Mouse (Mus musculus) thymus, postnatal 4 days (tissue): ENCODE measurements at regions not wholly inside any gene's neighbourhood (a gene's known extent, or its start where the extent isn't known, plus 50 kb on each side); places are given as distances from the start of the nearest gene placed in this dataset.
"Not testable (repeated sequence)": the region's sequence is repeated elsewhere in the genome, so short reads cannot be mapped to it uniquely, and the experiment has no call there.

Experiments used
- DNase-seq: peaks from one replicate; pipeline ENCODE4 v3.0.0; 2021

DNA sequence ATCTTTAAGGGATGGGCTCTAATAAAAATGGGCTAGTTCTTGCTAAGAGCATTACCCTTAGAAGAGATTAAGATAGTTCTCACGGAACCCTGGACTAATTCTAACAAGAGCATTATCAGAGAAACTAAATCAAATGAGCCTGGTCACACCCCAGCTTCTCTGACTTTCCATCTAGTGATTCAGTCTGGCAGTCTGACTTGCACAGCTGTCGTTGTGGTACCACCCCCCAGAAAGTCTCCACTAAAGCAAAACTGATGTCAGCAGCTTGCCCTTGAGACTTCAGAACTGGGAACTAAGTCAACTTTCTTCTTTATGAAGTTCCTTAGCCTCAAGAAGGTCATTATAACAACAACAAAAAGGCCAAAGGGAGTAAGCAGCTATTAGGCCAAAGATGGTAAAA lies 126.5 kb upstream of the Max start:
- no peak for DNase-seq

DNA sequence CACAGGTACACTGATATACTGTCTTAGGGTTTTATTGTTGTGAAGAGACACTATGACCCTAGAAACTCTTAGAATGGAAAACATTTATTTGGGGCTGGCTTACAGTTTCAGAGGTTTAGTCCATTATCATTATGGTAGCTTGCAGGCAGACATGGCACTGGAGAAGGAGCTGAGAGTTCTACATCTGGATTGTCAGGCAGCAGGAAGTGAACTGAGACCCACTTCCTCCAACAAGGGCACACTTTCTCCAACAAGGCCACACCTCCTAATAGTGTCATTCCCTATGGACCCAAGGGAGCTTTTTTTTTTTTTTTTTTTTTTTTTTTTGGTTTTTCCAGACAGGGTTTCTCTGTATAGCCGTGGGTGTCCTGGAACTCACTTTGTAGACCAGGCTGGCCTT lies 124.9 kb upstream of the Max start:
- not testable (repeated sequence) for DNase-seq

DNA sequence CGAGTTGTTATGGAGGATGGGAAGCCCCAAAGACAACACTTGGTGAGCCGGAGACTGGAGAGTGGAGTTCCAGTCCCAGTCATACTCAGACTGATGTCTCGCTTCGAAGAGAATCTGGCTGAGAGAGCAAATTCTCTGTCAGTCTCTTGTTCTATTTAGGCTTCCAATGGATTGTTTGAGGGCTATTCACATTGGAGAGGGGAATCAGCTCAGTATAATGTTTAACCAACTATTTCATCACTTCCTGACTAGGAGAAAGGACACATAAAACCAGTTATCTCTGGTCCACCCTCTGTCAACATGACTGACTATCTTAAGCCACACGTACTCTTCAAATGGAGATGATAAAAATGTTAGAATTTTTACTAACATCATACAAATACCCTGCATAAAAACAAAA lies 123.9 kb upstream of the Max start:
- DNase-seq, result no peak

DNA sequence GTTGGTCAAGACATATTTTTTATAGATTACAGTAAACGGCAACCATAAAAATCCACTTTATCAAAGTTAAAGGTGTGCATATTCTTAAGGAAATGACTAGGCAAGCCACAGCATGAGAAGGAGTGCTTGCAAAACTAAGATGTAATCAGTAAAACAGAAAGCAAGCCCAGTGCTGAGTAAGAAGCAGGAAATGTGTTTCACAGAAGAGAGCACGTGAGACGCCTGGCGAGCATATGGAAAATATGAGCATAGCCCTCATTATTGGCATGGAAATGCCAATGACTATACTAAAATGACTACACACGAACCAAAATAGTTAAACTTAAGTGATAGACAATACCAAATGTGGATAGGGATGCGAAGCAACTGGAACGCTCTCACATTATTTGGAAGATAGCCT lies 123.2 kb upstream of the Max start:
- no peak for DNase-seq

DNA sequence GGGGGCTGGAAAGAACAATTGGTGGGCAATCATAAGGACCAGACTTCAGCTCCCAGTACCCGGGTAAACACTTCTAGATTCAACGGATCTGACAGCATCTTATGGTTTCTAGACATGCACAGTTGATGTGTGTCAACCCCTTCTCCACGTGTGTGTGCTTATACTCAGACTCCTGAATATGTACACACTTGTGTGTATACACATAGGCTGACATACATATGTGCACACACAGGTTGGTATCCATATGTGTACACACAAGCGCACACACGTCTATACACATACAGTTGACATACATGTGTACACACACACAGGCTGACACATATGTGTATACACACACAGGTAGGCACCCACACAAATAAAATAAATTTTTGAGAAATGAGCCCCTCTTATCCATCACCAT lies 122.7 kb upstream of the Max start:
- DNase-seq, result no peak

DNA sequence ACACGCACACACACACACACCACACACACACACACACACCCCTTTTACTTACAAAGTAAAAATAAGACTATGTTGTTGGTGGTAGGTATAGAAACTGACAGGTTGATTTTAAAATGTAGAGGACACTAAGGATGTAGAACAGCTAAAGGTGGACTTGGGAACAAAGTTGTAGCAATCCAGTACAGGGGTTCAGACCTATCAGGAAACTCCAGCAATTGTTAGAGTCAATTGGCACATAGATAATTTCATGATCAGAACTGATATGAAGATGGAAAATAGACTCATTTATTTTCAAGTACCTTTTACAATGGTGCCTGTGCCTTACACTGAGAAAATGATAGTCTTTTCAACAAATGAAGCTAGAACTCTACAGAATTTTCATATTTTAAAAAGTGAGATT lies 122.3 kb upstream of the Max start:
- no peak for DNase-seq

DNA sequence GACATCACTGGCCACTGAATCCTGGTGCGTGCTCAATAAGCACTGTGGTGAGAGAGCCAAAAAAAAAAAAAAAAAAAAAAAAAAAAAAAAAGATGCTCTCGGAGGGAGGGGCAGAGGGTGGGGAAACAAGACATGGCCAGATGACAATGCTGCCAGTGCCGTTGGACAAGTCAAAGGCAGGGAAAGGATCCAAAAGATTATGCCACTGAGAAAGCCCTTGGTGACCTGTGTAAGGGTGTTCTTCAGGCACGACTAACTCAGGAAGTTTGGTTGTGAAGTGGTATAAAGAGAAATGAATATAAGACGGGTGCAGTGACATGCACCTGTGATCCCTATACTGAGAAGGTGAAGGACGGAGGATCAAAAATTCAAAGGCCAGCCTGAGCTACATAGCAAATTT lies 121.8 kb upstream of the Max start:
- no peak for DNase-seq

DNA sequence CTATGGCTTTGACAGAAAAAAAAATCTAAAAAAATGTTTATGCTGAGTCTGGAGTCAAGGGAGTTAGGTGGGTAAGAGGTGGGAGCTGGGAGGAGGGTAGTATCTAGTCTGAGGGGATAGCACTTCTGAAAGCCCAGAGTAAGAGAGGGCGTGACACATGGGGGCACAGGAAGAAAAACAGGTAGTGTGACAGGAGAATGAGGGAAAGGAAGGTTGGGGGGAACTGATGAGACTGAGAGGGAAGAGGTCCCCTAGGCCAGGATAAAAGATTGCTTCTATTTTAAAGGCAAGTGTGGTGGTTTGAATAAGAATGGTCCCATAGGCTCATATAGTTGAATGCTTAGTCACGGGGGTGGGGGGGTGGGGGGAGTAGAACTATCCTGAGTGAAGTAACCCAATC lies 119.8 kb upstream of the Max start:
- no peak for DNase-seq

DNA sequence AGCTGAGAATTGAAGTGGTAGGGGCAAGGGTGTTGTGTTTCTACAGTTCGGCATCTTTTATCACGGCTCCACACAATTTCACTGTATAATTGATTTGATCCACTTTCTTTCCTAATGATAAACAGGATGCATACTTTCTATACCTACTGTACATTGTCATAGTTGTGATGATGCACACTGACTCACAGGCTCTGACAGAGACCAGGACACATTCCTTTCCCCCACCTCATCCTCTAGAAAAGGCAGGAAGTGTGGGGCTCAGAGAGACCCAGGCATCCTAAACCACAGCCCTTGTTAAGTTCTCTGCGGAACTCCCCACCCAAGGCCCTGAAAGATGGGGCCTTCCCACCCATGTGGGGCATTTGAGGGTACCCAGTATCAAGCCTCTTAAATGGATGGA lies 117.5 kb upstream of the Max start:
- no peak for DNase-seq

DNA sequence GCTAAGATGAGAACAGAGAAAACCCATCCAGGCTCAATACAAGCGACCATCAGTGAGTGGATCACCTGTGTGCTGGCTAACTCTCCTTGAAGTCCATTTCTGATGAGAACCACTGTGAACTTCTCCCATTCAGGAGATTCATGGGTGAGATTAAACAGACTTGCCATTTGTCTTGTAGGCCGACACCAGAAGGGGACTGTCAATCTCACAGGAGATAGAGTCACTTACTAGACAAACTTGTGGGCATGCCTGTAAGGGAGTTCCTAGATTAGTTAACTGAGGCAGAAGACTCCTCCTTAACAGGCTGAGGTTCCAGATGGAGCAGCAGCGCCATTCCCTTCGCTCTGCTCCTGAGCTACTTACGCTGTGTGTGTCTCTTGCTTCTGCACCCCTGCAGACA lies 114.7 kb upstream of the Max start:
- no peak for DNase-seq

DNA sequence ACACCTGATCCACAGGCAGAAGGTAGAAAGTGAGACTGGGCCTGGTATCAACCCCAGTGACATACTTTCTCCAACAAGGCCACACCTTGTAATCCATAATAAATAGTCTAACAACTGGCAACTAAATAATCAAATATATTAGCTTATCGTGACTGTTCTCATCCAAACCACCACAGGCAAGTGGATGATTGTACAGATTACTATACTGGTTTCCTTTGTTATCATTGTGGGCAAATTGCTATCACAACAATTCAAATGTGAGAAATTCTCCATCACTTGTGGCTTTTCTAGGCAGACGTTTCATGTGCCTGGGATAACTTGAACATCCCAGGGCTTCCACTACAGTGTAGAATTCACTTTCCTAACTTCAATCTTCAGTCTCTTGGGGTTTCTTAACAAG lies 112.6 kb upstream of the Max start:
- no peak for DNase-seq

DNA sequence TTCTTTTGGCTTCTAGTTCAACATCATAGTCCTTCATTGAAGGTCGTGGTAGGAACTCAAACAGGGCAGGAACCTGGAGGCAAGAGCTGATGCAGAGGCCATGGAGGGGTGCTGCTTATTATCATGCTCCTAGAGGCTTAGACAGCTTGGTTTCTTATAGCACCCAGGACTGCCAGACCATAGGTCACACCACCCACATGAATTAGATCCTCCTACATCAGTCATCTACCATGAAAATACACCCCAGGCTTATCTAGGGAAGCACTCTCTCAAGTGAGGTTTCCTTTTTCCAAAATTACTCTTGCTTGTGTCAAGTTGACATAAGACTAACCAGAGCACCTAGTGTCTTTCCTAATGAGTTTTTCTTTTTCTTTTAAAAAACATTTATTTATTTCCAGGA lies 109.7 kb upstream of the Max start:
- no peak for DNase-seq

DNA sequence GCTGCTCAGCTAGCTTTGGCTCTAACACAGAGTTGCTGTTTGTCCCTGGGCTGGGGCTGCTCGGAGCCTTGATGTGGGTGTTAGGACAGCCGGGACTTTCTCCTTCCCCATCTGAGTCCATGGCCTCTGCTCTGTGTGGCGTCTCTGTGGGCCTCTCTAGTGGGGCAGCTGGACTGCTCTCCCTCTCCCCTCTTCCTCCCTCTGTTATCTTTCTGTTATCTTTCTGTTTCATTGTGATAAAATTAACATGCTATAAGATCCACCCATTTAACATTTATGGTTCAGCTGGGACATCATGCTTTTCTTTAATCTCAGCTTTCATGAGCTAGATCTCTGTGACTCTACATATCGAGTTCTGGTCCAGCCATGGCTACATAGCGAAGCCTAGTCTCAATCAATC lies 105.9 kb upstream of the Max start:
- DNase-seq, result no peak

DNA sequence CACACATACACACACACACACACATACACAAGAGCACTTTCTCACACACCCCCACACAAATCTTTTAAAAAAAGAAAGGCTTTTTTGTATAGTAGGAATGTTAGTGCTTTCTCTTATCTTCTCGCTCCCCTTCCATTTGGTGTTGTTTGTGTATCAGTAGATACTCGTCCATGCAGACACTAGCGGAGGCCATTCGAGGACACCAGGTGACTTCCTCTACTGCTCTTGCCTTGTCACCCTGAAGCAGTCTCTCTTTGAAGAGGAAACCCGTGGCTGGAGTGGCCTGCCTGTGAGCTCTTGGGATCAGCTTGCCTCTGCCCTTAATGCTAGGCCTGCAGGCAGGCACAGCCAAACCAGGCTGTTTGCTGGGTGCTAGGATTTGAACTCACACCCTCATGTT lies 105.1 kb upstream of the Max start:
- no peak for DNase-seq

DNA sequence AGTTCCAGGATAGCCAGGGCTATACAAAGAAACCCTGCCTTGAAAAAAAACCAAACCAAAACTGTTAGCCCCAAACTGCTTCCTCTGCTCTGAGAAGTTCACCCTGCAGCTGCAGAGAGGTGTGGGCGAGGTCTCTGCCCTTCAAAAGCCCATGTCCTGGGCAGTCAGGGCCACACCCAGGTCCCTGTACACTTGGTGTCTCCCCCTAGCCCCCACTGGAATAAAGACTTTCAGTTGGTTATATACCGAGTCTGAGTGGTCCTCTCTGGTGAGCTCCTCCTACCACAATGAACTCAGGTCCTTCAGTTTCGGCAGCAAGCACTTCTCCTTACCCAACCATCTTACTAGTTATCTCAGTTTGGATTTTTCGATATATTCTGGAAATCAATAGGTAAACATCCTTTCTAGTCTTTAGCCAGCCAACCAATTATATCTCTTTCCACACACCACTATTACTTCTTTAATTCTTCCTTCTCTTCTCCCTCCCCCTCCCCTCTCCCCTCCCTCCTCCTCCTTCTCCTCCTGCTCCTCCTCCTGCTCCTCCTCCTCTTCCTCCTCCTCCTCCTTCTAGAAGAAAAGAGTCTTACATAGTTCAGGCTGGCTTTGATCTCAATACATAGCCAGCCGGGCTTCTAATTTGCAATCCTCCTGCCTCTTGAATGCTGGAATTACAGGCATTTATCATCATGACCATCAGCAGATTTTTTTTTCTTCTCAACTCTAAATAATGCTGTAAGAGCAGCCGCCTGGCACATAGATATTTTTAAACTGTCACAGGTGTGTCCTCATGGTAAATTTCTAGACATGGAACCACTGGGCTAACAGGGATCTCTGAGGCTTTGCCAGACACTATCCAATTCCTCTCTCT lies 103.9 kb upstream of the Max start:
- DNase-seq, result no peak

DNA sequence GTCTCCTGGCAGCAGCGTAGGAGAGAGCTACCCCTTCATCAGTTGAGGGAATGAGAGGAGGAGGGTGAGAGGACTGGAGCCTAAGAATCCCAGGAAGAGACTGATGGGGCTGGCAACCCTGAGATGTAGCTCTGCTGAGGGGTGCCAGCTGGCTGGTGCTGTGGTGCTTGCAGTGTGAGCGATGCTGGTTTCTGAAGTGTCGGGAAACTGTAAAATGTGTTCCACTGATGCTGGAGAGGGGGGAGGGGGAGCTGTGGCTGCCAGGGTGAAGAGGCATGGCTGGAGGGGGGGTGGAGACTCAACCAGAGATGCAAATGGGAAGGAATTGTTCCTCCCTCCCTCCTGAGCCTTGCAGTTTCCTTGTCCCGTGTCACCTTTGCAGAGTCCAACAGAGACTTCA lies 102.0 kb upstream of the Max start:
- DNase-seq, result no peak

DNA sequence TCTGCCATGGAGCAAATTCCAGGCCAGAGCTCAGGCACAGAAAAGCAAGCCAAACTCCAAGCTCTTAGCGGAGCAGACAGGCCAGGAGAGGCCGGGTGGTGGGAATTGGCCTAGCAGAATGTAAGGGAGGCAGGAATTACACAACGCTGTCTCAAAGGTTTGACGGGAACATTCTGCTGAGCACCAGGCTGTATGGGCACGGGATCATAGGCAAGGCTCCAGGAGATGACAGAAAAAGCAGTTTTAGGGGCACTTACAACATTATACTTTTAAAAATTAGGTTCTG lies 99.5 kb upstream of the Max start:
- no peak for DNase-seq

DNA sequence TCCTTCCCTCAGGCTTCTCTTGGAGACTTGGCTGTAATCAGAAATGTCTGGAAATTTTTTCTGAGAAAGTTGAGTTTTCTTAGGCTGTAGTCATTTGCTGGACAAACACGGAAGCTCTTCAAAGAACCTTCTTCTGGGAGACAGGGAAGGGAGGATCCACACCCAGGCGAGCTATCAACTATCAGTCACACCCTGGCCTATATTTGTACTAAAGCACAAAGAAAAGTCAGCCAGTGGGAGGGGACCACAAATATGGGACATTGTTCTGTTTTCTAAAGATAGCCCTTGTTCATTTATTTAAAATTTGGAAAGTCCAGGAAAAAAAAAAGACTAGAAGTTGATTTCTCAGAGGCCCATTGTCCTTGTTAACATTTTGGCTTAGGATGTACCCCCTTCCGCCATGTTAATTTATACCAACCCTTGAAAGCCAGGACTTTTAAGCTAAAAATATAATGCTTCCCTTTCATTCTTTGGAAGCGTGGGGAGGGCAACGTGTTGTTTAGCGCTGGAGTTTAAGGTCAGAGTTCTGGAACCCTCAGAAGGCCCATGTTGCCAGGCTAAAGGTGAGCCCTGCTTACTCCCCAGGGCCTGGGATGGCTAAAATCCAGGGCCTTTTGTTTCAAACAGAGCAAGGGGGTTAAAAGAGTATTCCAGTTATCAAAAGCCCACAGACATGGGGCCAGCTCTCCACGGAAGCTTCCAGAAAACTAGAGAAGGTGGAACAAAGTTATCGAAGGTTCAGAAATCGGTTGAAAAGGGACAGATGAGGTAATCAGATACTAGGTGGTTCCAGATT lies 99.0 kb upstream of the Max start:
- no peak for DNase-seq

DNA sequence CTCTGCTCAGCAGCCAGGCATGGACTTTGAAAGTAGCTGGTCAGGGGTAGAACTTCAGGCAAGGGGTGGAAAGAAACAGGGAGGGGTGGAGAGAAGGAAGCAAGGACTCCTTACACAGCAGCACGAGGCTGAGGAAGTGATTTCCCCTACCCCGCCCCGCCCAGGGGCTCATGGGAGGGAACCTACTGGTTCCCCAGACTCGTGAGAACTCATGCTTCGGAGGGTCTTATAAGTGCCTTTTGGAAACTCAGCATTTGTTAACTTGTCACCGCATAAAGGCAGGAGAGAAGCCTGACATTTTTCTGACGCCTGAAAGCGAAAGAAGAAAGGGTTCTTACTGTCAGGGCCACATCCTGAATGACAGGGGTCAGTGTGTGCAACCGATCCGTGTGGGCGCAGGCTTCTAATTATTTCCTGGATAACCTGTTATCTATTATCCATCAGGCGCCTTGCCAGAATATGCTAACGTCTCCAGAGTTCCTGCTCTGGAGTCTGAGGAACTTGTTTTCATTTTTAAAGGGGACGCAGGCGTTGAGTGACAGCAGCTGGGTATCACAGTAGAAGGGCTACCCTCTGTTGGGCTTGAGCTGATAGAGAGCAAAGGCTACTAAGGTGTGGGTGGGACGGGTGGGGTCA lies 98.2 kb upstream of the Max start:
- DNase-seq, result peak; percentile 72

DNA sequence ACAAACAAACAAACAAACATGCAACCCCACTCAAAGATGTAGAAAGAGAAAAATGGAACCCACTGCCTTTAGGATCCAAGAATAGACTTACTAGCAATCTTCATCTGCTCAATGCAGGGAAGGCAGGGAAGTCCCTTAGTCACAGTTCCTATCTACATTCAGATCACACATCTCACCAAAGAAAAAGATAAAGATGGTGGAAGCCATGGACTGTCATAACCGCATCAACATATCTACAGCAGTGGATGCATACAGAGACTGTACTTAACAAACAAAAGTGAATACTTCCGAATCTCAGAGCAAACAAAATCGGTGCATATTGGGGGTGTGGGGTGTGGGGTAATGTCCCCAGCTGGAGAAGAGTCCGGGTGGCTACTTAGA lies 97.7 kb upstream of the Max start:
- no peak for DNase-seq

DNA sequence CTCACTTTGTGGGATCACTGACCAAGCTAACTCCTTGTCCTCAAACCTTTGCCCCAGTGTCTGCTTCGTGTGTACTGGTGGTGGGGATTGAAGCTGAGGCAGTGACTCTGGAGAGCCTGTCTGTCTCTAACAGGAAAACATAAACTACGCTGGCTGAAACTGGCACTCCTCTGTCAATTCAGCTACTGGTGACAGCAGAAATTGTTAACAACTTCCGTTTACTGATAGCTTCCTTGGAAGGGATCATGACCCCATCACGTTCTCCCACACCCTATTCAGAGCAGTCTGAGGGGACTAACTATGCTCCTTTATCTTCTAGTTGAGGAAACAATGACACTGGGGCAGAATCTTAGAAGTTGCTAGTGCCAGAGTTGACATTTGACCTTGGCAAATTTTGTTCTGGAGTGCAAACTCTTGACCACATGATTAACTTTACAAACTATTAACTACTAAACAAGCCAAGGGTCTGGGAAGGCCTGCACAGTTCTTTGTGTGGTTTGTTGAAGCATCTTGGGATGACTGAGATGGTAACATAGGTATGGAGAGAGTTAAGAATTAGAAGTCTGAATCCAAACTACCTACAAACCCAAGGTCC lies 96.7 kb upstream of the Max start:
- no peak for DNase-seq

DNA sequence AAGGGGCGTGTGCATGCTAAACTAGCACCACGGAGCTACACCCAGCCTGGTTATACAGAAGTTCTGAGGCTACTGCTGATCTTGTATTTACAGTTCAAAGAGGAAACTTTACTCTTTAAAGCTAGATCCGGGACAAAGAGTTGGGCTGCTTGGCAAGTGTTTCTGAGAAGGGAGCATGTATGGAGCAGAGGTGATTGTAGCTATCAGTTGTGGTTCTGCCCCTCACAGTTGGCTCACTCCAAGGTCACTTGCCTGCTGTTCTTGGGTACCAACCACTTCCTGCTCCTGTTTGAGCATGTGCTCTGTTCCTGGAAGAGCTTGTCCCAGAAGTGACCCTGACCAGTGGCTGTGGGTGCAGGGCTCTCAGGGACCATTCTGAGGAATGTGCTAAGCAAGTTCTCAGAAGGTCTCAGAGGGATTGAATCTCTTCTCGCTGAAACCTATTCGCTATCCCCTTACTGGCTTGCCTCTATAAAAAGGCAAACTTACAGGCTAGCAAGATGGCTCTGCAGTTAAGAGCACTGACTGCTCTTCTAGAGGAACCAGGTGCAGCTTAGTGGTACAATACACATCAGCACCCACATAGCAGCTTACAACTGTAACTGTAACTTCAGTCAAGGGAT lies 94.9 kb upstream of the Max start:
- DNase-seq, result peak; percentile 55

DNA sequence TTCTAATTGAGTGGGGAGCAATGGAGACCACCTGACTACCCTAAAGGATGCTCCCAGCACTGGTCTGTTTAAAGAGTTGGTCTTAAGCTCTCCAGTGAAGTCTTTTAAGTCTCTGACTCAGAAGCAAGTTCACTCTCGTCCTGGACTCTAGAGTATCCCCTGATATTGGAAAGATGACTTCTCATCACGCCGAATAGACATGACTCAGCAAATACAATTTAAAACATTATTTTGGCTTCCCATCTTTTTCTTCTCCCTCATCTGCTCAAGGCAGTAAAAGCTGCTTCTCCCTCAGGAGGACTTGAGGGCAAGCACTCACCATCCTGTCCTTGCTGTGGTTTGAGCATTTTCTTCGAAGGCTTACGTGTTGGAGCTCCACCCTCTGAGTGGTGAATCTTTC lies 92.7 kb upstream of the Max start:
- no peak for DNase-seq

DNA sequence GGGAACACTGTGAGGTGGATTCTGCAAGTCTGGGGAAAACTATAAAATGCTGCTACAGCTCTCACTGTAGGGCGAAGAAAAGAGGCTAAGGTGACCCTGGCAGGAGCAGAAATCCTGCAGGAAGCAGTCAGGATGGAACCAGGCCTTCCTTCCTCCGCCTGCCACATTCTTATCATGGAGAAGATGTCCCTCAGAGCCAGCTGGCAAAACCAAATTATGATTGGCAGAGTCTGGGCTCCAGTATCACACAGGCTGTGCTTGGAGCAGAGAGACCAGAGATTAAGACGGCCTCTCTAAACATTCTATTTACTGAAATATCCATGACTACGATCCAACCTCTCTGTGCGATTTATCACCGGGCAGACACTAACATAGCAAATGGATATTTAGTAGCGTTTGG lies 92.2 kb upstream of the Max start:
- no peak for DNase-seq
